Mouse (Mus musculus): ENCODE measurements at regions not wholly inside any gene's neighbourhood (a gene's known extent, or its start where the extent isn't known, plus 50 kb on each side); places are given as distances from the start of the nearest gene placed in this dataset.

DNA sequence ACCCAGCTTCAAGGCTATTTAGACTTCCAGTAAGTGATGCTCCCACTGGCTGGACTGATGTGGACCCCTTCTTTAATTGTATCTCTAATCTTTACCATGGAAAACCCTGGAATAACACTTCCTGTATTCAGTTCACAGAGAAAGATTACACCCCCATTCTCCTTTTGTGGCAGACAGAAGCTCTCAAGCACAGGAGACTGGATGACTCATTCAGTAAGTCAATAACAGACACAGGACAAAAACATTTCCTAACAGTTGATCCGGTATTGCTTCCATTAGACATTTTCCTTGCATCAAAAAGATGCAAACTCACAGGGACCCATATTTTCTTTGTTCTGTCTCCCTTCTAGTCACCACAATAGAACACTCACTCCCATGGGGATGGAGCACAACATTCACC, 67.0 kb upstream of the Thbs1 start:
- ATAC-seq (replicated peaks in 1 of 2; ENCODE audit: insufficient read depth in 1 of 2, low FRiP score in 2 of 2, low TSS enrichment in 1 of 2, low read depth in 1 of 2, poor library complexity in 2 of 2, severe bottlenecking in 2 of 2), result no peak

DNA sequence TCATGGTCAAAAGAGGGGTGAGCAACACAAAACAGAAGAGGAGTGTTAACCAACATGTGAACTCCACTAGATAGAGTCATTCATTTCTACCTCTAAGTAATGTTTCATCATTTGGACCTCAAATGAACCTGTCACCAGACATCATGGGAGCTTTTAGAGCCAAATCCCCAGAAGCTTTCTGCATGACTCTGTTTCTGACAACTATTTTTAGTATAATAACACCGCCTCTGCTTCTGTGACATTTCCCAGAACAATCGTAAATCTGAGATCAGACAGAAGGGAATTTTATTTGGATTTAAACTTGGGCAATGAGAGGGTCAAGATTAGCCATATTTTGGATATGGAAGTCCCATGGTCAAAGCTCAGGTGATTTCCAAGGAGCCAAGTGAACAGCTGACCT, 61.4 kb upstream of the Thbs1 start:
- ATAC-seq (replicated peaks in 1 of 2; ENCODE audit: insufficient read depth in 1 of 2, low FRiP score in 2 of 2, low TSS enrichment in 1 of 2, low read depth in 1 of 2, poor library complexity in 2 of 2, severe bottlenecking in 2 of 2), result no peak

DNA sequence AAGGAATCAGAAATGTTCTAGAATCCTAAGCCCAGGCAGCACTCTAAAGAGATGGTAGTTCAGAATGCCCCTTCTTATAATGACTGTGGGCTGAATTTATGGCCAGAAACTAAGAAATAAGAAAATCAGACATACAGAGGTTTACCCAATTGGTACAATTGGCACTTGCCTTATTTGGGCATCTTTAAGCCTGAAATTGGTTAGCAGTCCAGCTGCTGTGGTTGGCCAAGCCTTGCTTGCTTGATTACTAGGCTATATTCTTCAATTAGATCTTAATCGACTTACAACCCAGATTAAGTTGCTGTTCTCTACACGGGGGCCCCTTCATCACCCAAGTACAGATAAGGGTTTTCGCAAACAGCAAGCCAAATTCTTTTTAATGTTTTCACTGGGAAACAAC, 60.1 kb upstream of the Thbs1 start:
- ATAC-seq (replicated peaks in 1 of 2; ENCODE audit: insufficient read depth in 1 of 2, low FRiP score in 2 of 2, low TSS enrichment in 1 of 2, low read depth in 1 of 2, poor library complexity in 2 of 2, severe bottlenecking in 2 of 2), result no peak

DNA sequence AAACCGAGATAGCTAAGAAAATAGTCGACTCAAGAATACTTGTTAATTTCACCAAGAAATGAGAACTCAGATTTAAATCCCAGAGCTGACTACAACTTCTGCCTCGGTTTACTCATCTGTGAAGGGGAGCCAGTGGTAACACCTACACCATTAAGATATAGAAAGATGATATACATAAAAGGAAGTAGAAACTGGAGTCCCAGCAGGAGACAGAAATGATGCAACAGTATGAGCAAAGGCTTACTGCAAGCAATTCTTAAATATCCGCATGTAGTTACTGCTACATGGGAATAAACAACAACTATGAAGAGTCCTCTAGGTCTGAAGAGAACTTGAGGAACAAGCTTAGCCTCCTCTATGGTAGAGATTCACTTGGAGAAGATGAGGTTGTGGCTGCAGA, 58.2 kb upstream of the Thbs1 start:
- ATAC-seq (replicated peaks in 1 of 2; ENCODE audit: insufficient read depth in 1 of 2, low FRiP score in 2 of 2, low TSS enrichment in 1 of 2, low read depth in 1 of 2, poor library complexity in 2 of 2, severe bottlenecking in 2 of 2), result no peak

DNA sequence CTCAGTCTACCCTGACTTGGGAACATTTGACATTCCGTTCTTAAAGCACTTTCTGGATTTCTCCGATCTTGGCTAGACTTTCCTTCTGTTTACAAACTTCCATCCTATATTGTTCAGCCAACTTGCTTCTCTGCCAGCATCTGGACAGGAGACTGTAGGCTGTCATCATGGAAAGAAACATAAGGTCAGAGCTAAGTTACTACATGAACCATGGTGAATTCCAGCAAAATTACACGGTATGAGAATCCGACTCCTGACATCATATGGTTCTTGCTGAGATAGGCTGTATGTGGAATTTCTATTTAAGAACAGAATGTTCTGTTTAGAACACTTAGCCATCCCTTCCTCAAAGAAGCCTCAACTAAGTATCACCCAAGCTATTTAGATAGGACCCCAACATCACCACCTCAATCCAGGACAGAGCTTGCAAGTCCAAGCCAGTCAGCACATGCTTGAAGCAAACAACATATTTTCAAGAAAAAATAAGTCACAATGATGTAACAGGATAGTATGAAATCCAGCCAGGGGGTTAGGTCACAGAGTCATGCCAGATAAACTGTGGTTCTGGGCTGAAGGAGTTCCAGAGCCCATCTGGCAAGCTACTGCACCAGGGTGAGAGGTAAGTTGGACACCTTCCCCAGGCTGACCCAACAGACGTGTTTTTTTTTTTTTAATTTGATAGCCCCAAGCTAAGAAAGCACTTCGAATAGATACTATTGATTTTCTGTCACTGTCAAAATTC, 52.9 kb upstream of the Thbs1 start:
- no peak for ATAC-seq (replicated peaks in 1 of 2; ENCODE audit: insufficient read depth in 1 of 2, low FRiP score in 2 of 2, low TSS enrichment in 1 of 2, low read depth in 1 of 2, poor library complexity in 2 of 2, severe bottlenecking in 2 of 2)

DNA sequence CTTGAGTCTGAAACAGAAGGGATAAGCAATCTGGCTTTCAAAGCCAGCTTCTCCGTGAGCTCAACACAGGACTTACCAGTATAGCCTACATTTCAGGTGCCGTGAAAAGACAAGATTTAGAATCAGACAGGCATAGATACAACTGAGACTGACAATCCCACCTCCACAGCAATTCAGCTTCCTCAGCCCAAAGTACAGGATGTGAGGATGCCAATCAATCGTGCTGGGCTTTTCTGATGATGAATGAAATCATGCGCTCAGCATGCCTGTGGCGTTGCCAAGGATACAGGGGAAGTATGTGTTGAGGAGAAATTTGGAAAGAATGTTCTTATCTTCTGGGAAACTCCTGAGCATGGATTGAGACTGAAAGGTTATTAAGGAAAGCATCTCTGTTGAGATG, 50.4 kb upstream of the Thbs1 start:
- ATAC-seq (replicated peaks in 1 of 2; ENCODE audit: insufficient read depth in 1 of 2, low FRiP score in 2 of 2, low TSS enrichment in 1 of 2, low read depth in 1 of 2, poor library complexity in 2 of 2, severe bottlenecking in 2 of 2), result no peak

Data from hematopoietic stem cell, adult 5-6 weeks (primary cell).